9 mouse cellular contexts compared by ENCODE assay signal in the genomic region with DNA sequence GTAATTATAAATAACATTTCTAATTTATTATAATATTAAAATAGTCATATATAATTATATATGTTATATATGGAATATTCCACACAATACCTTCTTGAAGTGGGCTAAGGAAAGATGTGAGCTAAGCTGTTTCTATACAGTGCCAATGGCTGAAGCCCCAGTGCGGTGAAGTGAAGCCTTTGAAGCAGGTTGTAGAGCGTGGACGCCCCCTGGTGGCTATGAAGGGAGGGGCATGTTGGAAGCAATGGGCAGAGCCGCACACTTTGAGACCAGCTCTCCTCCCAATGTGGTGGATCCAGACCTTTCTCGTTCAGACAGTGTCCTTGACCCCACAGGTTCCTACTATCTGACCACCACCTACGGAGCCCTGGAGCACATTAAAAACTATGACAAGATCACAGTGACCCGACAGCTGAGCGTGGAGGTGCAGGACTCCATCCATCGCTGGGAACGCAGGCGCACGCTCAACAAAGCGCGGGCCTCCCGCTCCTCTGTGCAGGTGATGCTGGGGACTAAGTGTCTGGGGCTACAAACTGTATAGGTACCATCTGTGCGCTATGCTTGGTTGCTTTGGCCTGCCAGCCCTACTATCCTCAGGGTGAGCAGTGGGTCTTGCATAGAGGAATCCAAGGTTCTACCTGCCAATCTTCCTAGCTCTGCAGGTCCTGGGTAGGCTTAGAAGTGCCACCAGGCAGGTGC. TPM values are rescaled to one million over a fixed set of nuclear protein-coding genes. Genes with fewer than 3 reads are reported as not detected.
DNase-seq lines count a peak whose midpoint lies in the region; ATAC-seq and TF ChIP-seq lines count a peak whose summit lies in the region.
"Had no signal": no experiment of that assay in that cellular context is flagged by ENCODE, and none has a peak within 500 bp of the region (broad histone marks: within the 10 kb centered on the region; RNA-seq: fewer than 3 reads in every experiment).

No protein-coding gene starts in this region.

- no peaks in the 10 kb centered on the region for H3K9me3 ChIP-seq in MEL (replicated peaks; ENCODE audit: insufficient read depth, low read length)
- H3K9me3 ChIP-seq in forebrain, postnatal 0 days (ENCODE audit: low read length), result no peaks in the 10 kb centered on the region
- no peaks in the 10 kb centered on the region for H3K9me3 ChIP-seq in hindbrain, embryonic 11.5 days (ENCODE audit: control insufficient read depth, low read length)
- no peaks in the 10 kb centered on the region for H3K9me3 ChIP-seq in lung, embryonic 16.5 days (ENCODE audit: control insufficient read depth, low read length)
- H3K9me3 ChIP-seq: limb, embryonic 15.5 days had no signal

- no peaks in the 10 kb centered on the region for H3K79me2 ChIP-seq in MEL (ENCODE audit: control insufficient read depth, insufficient read depth, low read length, poor library complexity)

- no peak overlapping the region for H3K4me3 ChIP-seq in MEL (ENCODE audit: control insufficient read depth in 1 of 2, insufficient read depth in 1 of 2, low read depth in 2 of 2, low read length in 2 of 2)
- H3K4me3 ChIP-seq in forebrain, postnatal 0 days (ENCODE audit: low read depth, low read length), result no peak overlapping the region
- no peak overlapping the region for H3K4me3 ChIP-seq in hindbrain, embryonic 11.5 days (ENCODE audit: low read depth, low read length)
- no peak overlapping the region for H3K4me3 ChIP-seq in lung, embryonic 16.5 days (ENCODE audit: low read length)
- H3K4me3 ChIP-seq: limb, embryonic 15.5 days had no signal

- peak; percentile 90 to 97 (median 92) for TF ChIP-seq CTCF in MEL (IDR thresholded peaks at IDR 0.05 in 2 of 3, conservative IDR thresholded peaks at IDR 0.05 in 1 of 3; ENCODE audit: control insufficient read depth in 1 of 3, insufficient read depth in 1 of 3, low read depth in 2 of 3, low read length in 3 of 3, poor library complexity in 1 of 3, severe bottlenecking in 1 of 3)
- TF ChIP-seq CTCF in forebrain, postnatal 0 days (IDR thresholded peaks at IDR 0.05; ENCODE audit: low read depth), result peak; percentile 99

- DNase-seq in MEL (ENCODE audit: low read depth, low spot score), result peak; percentile 79
- DNase-seq in cerebellum, adult 18-20 months, result peak; percentile 82 to 91
- peak; percentile 92 for DNase-seq in forebrain, postnatal 0 days
- peak; percentile 89 for DNase-seq in hindbrain, embryonic 11.5 days (ENCODE audit: low spot score)
- peak; percentile 92 for DNase-seq in layer of hippocampus, adult 9-10 months (ENCODE audit: low spot score)
- peak; percentile 76 for DNase-seq in ovary, postnatal 14 days (ENCODE audit: low spot score)
- DNase-seq in thymus, postnatal 0 days (ENCODE audit: low spot score), result peak; percentile 79

- WGBS in forebrain, postnatal 0 days, result 51% methylated on average over 16 of the region's 16 CpGs
- WGBS in hindbrain, embryonic 11.5 days, result 47% methylated on average over 16 of the region's 16 CpGs
- 52% methylated on average over 16 of the region's 16 CpGs for WGBS in lung, embryonic 16.5 days

- no peak overlapping the region for H3K4me2 ChIP-seq in forebrain, postnatal 0 days (ENCODE audit: low read depth)
- H3K4me2 ChIP-seq in hindbrain, embryonic 11.5 days (replicated peaks; ENCODE audit: low read depth, low read length), result no peak overlapping the region
- H3K4me2 ChIP-seq in lung, embryonic 16.5 days (ENCODE audit: low read depth, low read length), result no peak overlapping the region
- H3K4me2 ChIP-seq: limb, embryonic 15.5 days had no signal

- peak; percentile 88 for ATAC-seq in forebrain, postnatal 0 days
- peak; percentile 72 for ATAC-seq in hindbrain, embryonic 11.5 days (ENCODE audit: low FRiP score)
- ATAC-seq in lung, embryonic 16.5 days (ENCODE audit: low read depth), result peak; percentile 60; the same call in 1 of the 2 replicates

- no peaks in the 10 kb centered on the region for H3K4me1 ChIP-seq in MEL (ENCODE audit: control insufficient read depth in 1 of 2, insufficient read depth in 2 of 2, low read length in 2 of 2)
- H3K4me1 ChIP-seq in forebrain, postnatal 0 days (ENCODE audit: insufficient read depth), result no peaks in the 10 kb centered on the region
- H3K4me1 ChIP-seq in hindbrain, embryonic 11.5 days (replicated peaks; ENCODE audit: control insufficient read depth, insufficient read depth, low read length), result no peaks in the 10 kb centered on the region
- H3K4me1 ChIP-seq in lung, embryonic 16.5 days (replicated peaks; ENCODE audit: control insufficient read depth, insufficient read depth, low read length), result no peaks in the 10 kb centered on the region
- H3K4me1 ChIP-seq: limb, embryonic 15.5 days had no signal

- no peak for TF ChIP-seq EP300 in MEL (IDR thresholded peaks at IDR 0.05; ENCODE audit: low read depth in 1 of 2, low read length in 2 of 2)

- peak; percentile 77 for TF ChIP-seq RAD21 in MEL (IDR thresholded peaks at IDR 0.05; ENCODE audit: low read depth, low read length)

- peaks cover 0 to 11% of the 10 kb centered on the region in 2 experiments; a peak in 2 of 4 replicates for H3K36me3 ChIP-seq in MEL (ENCODE audit: control insufficient read depth in 1 of 2, insufficient read depth in 2 of 2, low read length in 2 of 2)
- H3K36me3 ChIP-seq in forebrain, postnatal 0 days (ENCODE audit: insufficient read depth), result no peaks in the 10 kb centered on the region
- no peaks in the 10 kb centered on the region for H3K36me3 ChIP-seq in hindbrain, embryonic 11.5 days (ENCODE audit: control insufficient read depth, insufficient read depth, low read length)
- peaks cover 29% of the 10 kb centered on the region for H3K36me3 ChIP-seq in lung, embryonic 16.5 days (ENCODE audit: control insufficient read depth, insufficient read depth, low read length)

- H3K27me3 ChIP-seq in MEL (ENCODE audit: control insufficient read depth in 1 of 2, insufficient read depth in 2 of 2, low read length in 2 of 2), result no peaks in the 10 kb centered on the region
- H3K27me3 ChIP-seq in forebrain, postnatal 0 days (ENCODE audit: insufficient read depth, low read length), result no peaks in the 10 kb centered on the region
- no peaks in the 10 kb centered on the region for H3K27me3 ChIP-seq in hindbrain, embryonic 11.5 days (ENCODE audit: control insufficient read depth, insufficient read depth, low read length)
- no peaks in the 10 kb centered on the region for H3K27me3 ChIP-seq in lung, embryonic 16.5 days (ENCODE audit: control insufficient read depth, insufficient read depth, low read depth, low read length)
- H3K27me3 ChIP-seq: limb, embryonic 15.5 days had no signal

- TF ChIP-seq POLR2A in MEL (IDR thresholded peaks at IDR 0.05; ENCODE audit: control insufficient read depth in 1 of 2, insufficient read depth in 1 of 2, low read depth in 1 of 2, low read length in 2 of 2, poor library complexity in 1 of 2), result no peak

- H3K9ac ChIP-seq in MEL (ENCODE audit: control insufficient read depth, low read depth, low read length, poor library complexity, severe bottlenecking), result no peak overlapping the region
- no peak overlapping the region for H3K9ac ChIP-seq in forebrain, postnatal 0 days
- H3K9ac ChIP-seq in hindbrain, embryonic 11.5 days (ENCODE audit: low read depth, low read length), result no peak overlapping the region
- no peak overlapping the region for H3K9ac ChIP-seq in lung, embryonic 16.5 days (ENCODE audit: low read length)
- H3K9ac ChIP-seq: limb, embryonic 15.5 days had no signal

- H3K27ac ChIP-seq in MEL (ENCODE audit: control insufficient read depth, low read depth, low read length), result no peak overlapping the region
- H3K27ac ChIP-seq in forebrain, postnatal 0 days (ENCODE audit: low read depth, low read length), result no peak overlapping the region
- no peak overlapping the region for H3K27ac ChIP-seq in hindbrain, embryonic 11.5 days (ENCODE audit: low read depth, low read length)
- H3K27ac ChIP-seq in lung, embryonic 16.5 days (ENCODE audit: low read length), result no peak overlapping the region
- H3K27ac ChIP-seq: limb, embryonic 15.5 days had no signal

TF ChIP-seq in MEL, 35 proteins besides CTCF, POLR2A, EP300 and RAD21:
- TF ChIP-seq SMC3 (IDR thresholded peaks at IDR 0.05; ENCODE audit: low read depth, low read length), result peak; percentile 81
- no peak for TF ChIP-seq ZNF384 (IDR thresholded peaks at IDR 0.05; ENCODE audit: low read depth, low read length)
- TF ChIP-seq ZC3H11A (IDR thresholded peaks at IDR 0.05; ENCODE audit: low read depth, low read length), result peak; percentile 60; the same call in 1 of the 2 replicates

RNA-seq across cellular contexts. Expression of gene Lgmn, which starts 52.2 kb away (rescaled TPM):
- total RNA-seq in MEL (2012; rRNA removed), result 2.2 and 4.1 TPM in 2 replicates
- polyA plus RNA-seq in MEL (2012; ENCODE audit: insufficient read depth in 1 of 2, insufficient read length in 2 of 2, low read depth in 1 of 2, low replicate concordance in 2 of 2, missing spikeins in 1 of 2), result 1 to 10 TPM in 1 of 2 experiments, not detected in 1; 8.0 TPM
- total RNA-seq in forebrain, postnatal 0 days (2014; rRNA removed), result 79.6 and 88.1 TPM in 2 replicates
- polyA plus RNA-seq in forebrain, postnatal 0 days (2015; fragmentation: Nextera tagmentation; extraction: Ambion mirVana), result 121 and 139 TPM in 2 replicates
- polyA plus RNA-seq in hindbrain, embryonic 11.5 days (2014; fragmentation: Nextera tagmentation; extraction: Ambion mirVana), result 65.4 and 69.6 TPM in 2 replicates
- 139 and 142 TPM in 2 replicates for polyA plus RNA-seq in lung, embryonic 16.5 days (2015; fragmentation: Nextera tagmentation; extraction: Ambion mirVana)
- polyA plus RNA-seq in thymus, postnatal 0 days (2015; fragmentation: Nextera tagmentation; extraction: Ambion mirVana), result 75.0 and 77.3 TPM in 2 replicates
